Mouse (Mus musculus) CH12.LX (cell line): ENCODE measurements at regions not wholly inside any gene's neighbourhood (a gene's known extent, or its start where the extent isn't known, plus 50 kb on each side); places are given as distances from the start of the nearest gene placed in this dataset.

Source experiments
- CTCF ChIP-seq, 2 experiments: IDR thresholded peaks in 1 of 2; conservative IDR thresholded peaks in 1 of 2; 2 replicates each; pipeline ENCODE4 v1.5.1; 2011 to 2012; ENCODE audit warnings: low read depth in 2 of 2, low read length in 2 of 2, improper control_type of control experiment in 1 of 2, inconsistent platforms in 1 of 2, mild to moderate bottlenecking in 1 of 2, moderate library complexity in 1 of 2
- UBTF ChIP-seq: IDR thresholded peaks from 2 replicates; pipeline ENCODE4 v1.6.1; 2012; ENCODE audit warnings: low read depth, mild to moderate bottlenecking, inconsistent platforms, low read length, improper control_type of control experiment, moderate library complexity
- USF2 ChIP-seq: conservative IDR thresholded peaks from 2 replicates; pipeline ENCODE4 v1.6.1; 2011; ENCODE audit warnings: low read depth, low read length, improper control_type of control experiment

DNA sequence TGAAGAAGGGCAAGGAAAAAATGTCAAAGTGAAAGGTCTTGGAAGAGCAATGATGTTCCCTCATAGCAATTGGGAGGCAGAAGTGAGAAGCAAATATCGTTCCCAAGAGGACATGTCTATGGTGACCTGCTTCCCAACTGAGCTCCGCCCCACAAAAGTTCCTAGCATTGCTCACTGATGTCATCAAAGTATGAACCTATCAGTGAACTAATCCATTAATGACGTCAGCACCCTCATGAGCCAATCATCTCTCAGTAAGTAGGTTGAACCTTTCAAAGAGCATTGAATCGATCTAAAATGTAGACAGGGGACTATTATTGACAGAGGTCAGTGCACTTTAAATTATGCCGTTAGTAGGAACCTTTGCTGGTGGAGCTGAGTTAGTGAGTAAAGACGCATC lies 267.4 kb downstream of the 1700009N14Rik start:
- TF ChIP-seq USF2: no peak
- TF ChIP-seq CTCF (conservative IDR thresholded peaks at IDR 0.05 in 1 of 2, IDR thresholded peaks at IDR 0.05 in 1 of 2; ENCODE audit: low read depth in 2 of 2, low read length in 2 of 2): no peak
- no peak for TF ChIP-seq UBTF
